Mouse (Mus musculus) heart, postnatal 14 days (tissue): ENCODE measurements around the gene Arpc3. TPM values are rescaled to one million over a fixed set of nuclear protein-coding genes. Genes with fewer than 3 reads are reported as not detected.

Experiments used
- DNase-seq, 2 experiments: peaks; one replicate each; pipeline ENCODE4 v3.0.0; 2021 to 2022
- intact Hi-C: fragments of 180-260 bp; cut with DNase I; formaldehyde crosslinking; loops from one replicate; pipeline ENCODE4 v1.15.1; 2025
- long read RNA-seq, 2 experiments: library from polyadenylated mRNA; stranded (forward); transcript quantifications; one replicate each; pipeline ENCODE4 v2.0.0; 2021
- total RNA-seq, 2 experiments: library from RNA; stranded (reverse); gene quantifications; 2 replicates each; pipeline ENCODE4 v1.2.3; 2021

Gene Arpc3
- 100 to 1,000 TPM; 104 to 115 TPM for total RNA-seq
- long read RNA-seq, experiment 1, partial matches to known transcripts: 0 of 2 reads
- long read RNA-seq, experiment 1, other reads (novel, unspliced or antisense): 0 of 2 reads
- long read RNA-seq, experiment 2, partial matches to known transcripts: 0 of 3 reads
- long read RNA-seq, experiment 2, other reads (novel, unspliced or antisense): 1 of 3 reads

DNA sequence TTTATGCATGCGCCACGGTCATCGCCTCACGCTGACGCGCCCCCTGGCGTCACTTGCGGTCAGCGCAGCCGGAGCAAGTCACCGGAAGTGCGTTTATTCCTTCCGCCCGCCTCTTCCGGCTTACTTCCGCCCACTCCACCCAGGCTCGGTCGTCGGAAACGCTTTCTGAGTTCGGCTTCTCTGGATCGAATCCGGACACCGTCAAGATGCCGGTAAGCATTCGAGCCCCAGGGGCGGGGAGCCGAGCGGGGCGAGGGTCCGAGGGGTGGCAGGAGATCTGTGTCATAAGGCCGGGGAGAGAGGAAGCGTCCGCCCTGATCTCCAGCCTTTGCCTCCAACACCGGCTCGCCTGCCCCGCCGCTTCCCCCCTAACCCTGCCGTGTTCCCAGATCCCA, at the start of gene Arpc3:
Gene Arpc3 (plus strand): TSS at position 93 of the 395 bp plus-strand sequence.
- intact Hi-C loops: loop anchor here (5.0 kb wide), 1 partner anchor 124 kb away; no protein-coding TSS in a partner anchor
- DNase-seq: peak; percentile 96 to 97

GRCm38 (mm10) chr5:122342874-122343273, 48.8 kb upstream of the Arpc3 start:
- intact Hi-C loops: loop anchor here (5.0 kb wide), 1 partner anchor 216 kb away; no protein-coding TSS in a partner anchor

GRCm38 (mm10) chr5:122343768-122344167, 47.9 kb upstream of the Arpc3 start:
- intact Hi-C loops: loop anchor here (1.0 to 5.0 kb wide), 2 partner anchors 75 to 216 kb away; no protein-coding TSS in a partner anchor
- DNase-seq: no peak

More at GRCm38 (mm10) chr5:122342874-122343273, 48.8 kb upstream of the Arpc3 start:
- DNase-seq: no peak

- peak; percentile 82 to 83 for DNase-seq
- intact Hi-C loops: loop anchor here (1.0 to 5.0 kb wide), 2 partner anchors 76 to 217 kb away; no protein-coding TSS in a partner anchor
These were observed 47.4 kb upstream of the Arpc3 start for GRCm38 (mm10) chr5:122344260-122344659.

- intact Hi-C loops: no loop called here
- no peak for DNase-seq
These were observed 45.9 kb upstream of the Arpc3 start for GRCm38 (mm10) chr5:122345777-122346176.

GRCm38 (mm10) chr5:122353807-122354491, 37.7 kb upstream of the Arpc3 start, which contains the start of the genes Rad9b and Vps29:
Gene Rad9b, minus strand, starts transcription at chr5:122354233.
Gene Vps29, plus strand, starts transcription at chr5:122354369.
- peak; percentile 98 to 99 for DNase-seq
- intact Hi-C loops: no loop called here

GRCm38 (mm10) chr5:122354492-122355067, 37.1 kb upstream of the Arpc3 start:
- intact Hi-C loops: no loop called here
- DNase-seq: no peak

GRCm38 (mm10) chr5:122371591-122372191, 20.0 kb upstream of the Arpc3 start, which contains the start of gene Gpn3:
Gene Gpn3, plus strand, starts transcription at chr5:122371876.
- intact Hi-C loops: loop anchor here (10.0 kb wide), 1 partner anchor 237 kb away; no protein-coding TSS in a partner anchor
- peak in 1 of 2 experiments; percentile 45 for DNase-seq

GRCm38 (mm10) chr5:122372192-122372769, 19.4 kb upstream of the Arpc3 start, which contains the start of gene Fam216a:
Gene Fam216a, minus strand, starts transcription at chr5:122372364.
- intact Hi-C loops: loop anchor here (10.0 kb wide), 1 partner anchor 237 kb away; no protein-coding TSS in a partner anchor
- peak; percentile 98 for DNase-seq

DNA sequence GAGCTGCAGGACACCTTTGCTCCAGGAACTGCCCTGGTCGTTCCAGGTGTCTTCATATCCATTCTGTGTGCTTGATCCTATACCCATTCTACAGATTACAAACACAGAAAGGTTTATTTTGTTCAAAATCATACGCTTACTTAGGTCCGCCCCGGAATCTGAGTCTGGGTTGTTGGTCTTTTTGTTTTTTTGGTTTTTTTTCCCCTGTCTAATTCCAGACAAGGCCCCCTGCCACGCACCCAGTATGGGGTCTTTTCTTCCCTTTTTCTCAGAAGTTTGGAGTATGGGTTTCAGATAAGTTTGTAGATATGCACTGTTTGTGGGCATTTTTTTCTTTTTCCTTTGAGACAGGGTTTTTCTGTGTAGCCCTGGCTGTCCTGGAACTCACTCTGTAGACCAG, 18.8 kb upstream of the Arpc3 start:
- no peak for DNase-seq
- intact Hi-C loops: loop anchor here (10.0 kb wide), 1 partner anchor 238 kb away; no protein-coding TSS in a partner anchor

DNA sequence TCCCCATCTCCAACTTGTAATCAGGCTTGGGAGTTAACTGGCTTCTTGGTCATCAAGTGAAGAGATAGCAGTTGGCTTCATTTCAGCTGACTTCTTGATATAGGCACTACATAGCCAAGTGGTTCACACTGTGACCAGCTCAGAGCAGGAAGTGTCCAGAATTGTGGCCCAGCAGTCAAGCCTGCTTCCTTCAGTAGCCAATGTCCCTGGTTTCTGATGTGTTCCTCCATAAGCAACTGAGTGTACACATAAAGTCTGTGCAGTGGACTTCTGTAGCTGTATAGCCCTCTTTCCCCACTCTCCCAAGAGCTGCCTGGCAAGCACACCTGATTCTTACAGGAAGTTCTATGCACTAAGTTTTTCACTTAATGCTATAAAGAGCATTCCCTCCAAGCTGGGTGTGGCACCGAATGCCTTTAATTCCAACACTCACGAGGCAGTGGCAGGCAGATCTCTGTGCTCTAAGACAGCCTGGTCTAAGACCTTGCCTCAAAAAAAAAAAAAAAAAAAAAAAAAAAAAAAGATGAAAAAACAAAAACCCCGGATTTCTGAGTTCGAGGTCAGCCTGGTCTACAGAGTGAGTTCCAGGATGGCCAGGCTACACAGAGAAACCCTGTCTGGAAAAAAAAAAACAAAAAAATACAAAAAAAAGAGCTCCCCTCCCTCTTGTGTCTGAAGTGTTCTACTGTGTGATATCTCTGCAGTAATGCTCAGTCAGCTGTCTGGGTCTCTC, 14.4 kb upstream of the Arpc3 start:
- intact Hi-C loops: loop anchor here (10.0 kb wide), 1 partner anchor 242 kb away; no protein-coding TSS in a partner anchor
- DNase-seq: no peak

GRCm38 (mm10) chr5:122378171-122378570, 13.5 kb upstream of the Arpc3 start:
- intact Hi-C loops: loop anchor here (10.0 kb wide), 1 partner anchor 243 kb away; no protein-coding TSS in a partner anchor
- DNase-seq: no peak

DNA sequence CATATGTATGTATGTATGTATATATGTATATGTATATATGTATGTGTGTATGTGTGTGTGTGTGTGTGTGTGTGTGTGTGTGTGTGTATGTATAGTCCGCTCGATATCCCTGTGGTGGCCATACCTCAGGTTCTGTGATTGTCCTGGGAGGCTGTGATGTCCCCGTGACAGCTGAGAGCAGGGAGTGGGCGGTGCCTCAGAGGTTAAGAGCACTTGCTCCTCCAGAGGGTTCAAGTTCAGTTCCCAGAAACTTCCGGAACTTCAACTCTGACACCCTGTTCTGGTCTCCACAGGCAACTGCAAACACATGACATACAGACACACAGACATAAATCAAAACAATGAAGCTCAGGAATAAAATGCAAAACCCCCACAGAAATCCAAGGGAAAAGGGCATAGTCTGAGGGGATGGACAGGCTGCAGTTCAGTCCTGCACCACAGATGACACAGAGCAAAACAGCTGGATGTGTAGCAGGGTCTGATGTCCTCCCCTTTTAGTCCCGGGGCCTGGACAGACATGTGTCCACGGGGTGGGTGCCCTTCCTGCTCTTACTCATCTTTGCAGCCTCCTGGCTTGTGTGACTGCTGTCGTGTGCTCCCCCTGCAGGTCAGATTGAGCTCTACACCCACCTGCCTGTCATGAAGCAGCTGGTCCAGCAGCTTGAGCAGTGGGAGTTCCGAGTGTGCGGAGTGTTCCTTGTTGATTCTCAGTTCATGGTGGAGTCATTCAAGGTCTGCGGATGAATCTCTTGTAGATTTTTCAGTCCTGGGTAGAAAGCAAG, 12.1 kb upstream of the Arpc3 start:
- intact Hi-C loops: loop anchor here (10.0 kb wide), 1 partner anchor 245 kb away; no protein-coding TSS in a partner anchor
- peak; percentile 69 to 80 for DNase-seq

DNA sequence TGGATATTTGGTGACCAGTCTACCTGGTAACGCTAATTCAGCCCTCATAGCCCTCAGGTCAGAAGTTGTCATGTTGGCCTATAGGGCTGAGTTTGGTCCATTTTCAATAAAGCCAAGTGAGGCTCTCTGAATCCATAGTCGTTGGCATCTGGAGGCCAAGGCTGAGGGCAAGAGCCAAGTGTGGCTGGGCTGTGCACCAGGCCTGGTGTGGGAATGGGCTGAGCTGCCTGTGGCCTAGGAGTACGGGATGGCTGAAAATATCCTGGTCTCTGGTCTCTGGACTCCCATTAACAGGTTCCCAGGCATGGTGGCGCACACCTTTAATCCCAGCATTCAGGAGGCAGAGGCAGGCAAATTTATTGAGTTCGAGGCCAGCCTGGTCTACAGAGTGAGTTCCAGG, 1.7 kb upstream of the Arpc3 start:
- DNase-seq: no peak
- intact Hi-C loops: loop anchor here (5.0 kb wide), 1 partner anchor 123 kb away; no protein-coding TSS in a partner anchor

GRCm38 (mm10) chr5:122390671-122391070, 1.0 kb upstream of the Arpc3 start:
- DNase-seq: no peak
- intact Hi-C loops: loop anchor here (5.0 kb wide), 1 partner anchor 123 kb away; no protein-coding TSS in a partner anchor

DNA sequence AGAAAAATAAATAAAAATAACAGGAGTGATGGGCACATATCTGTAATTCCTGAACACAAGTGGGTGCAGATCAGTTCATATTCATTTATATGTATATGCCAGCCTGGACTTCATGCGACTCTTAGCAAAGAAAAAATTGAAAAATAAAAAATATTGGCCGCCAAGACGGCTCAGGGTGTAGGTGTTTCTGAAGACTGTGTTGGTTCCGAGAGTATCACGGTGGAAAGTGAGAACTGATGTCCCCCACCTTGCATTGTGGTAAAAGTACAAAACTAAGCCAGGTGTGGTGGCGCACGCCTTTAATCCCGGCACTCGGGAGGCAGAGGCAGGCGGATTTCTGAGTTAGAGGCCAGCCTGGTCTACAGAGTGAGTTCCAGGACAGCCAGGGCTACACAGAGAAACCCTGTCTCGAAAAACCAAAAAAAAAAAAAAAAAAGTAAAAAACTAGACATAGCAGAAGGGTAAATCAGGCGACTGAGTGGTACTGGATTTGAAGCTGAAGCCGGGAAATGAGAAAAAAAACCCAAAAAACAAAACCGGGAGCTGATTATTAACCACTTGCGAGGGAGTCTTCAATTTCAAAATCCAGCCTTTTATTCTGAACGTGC, 396 bp upstream of the Arpc3 start:
- DNase-seq: no peak

GRCm38 (mm10) chr5:122392227-122393004, 738 bp downstream of the Arpc3 start:
- DNase-seq: peak; percentile 25 to 26

More for the DNA sequence above, 396 bp upstream of the Arpc3 start:
- intact Hi-C loops: loop anchor here (5.0 kb wide), 1 partner anchor 124 kb away; no protein-coding TSS in a partner anchor

More at GRCm38 (mm10) chr5:122392227-122393004, 738 bp downstream of the Arpc3 start:
- intact Hi-C loops: loop anchor here (5.0 kb wide), 1 partner anchor 125 kb away; no protein-coding TSS in a partner anchor
